Mouse (Mus musculus) MEL (cell line): Measurements from ENCODE around the gene Tenm3. TPM values are rescaled to one million over a fixed set of nuclear protein-coding genes. Genes with fewer than 3 reads are reported as not detected.

Experiments
- DNase-seq: peaks from one replicate; pipeline ENCODE4 v3.0.0; 2011; ENCODE audit warnings: low read depth, low spot score
- H3K27ac ChIP-seq: 2 replicates; pipeline ENCODE4 v1.5.1; 2012; ENCODE audit warnings: low read depth, mild to moderate bottlenecking, control low read depth, low read length, moderate library complexity; ENCODE audit not compliant: control insufficient read depth
- H3K27me3 ChIP-seq, 2 experiments: fragments of 150-350 bp in 1 of 2; sonication (generic) in 1 of 2; 2 replicates each; pipeline ENCODE4 v1.6.1; 2012; ENCODE audit warnings: low read length in 2 of 2, mild to moderate bottlenecking in 2 of 2, improper control_type of control experiment in 1 of 2, moderate library complexity in 1 of 2; ENCODE audit not compliant: insufficient read depth in 2 of 2, control insufficient read depth in 1 of 2
- H3K36me3 ChIP-seq, 2 experiments: 2 replicates each; pipeline ENCODE4 v1.6.1; 2012 to 2014; ENCODE audit warnings: low read length in 2 of 2, improper control_type of control experiment in 1 of 2, inconsistent platforms in 1 of 2, mild to moderate bottlenecking in 1 of 2; ENCODE audit not compliant: insufficient read depth in 2 of 2, control insufficient read depth in 1 of 2
- H3K4me1 ChIP-seq, 2 experiments: fragments of 150-350 bp in 1 of 2; sonication (generic) in 1 of 2; 2 replicates each; pipeline ENCODE4 v1.6.1; 2012; ENCODE audit warnings: low read length in 2 of 2, improper control_type of control experiment in 1 of 2, mild to moderate bottlenecking in 1 of 2; ENCODE audit not compliant: insufficient read depth in 2 of 2, control insufficient read depth in 1 of 2
- H3K4me3 ChIP-seq, 2 experiments: fragments of 150-350 bp in 1 of 2; sonication (generic) in 1 of 2; 2 replicates each; pipeline ENCODE4 v1.5.1; 2012; ENCODE audit warnings: low read depth in 2 of 2, low read length in 2 of 2, mild to moderate bottlenecking in 2 of 2, moderate library complexity in 2 of 2, control low read depth in 1 of 2, improper control_type of control experiment in 1 of 2; ENCODE audit not compliant: control insufficient read depth in 1 of 2, insufficient read depth in 1 of 2
- H3K79me2 ChIP-seq: 2 replicates; pipeline ENCODE4 v1.6.1; 2012; ENCODE audit warnings: mild to moderate bottlenecking, low read length, moderate library complexity; ENCODE audit not compliant: control insufficient read depth, poor library complexity, insufficient read depth
- H3K9ac ChIP-seq: 2 replicates; pipeline ENCODE4 v1.6.1; 2012; ENCODE audit warnings: low read depth, mild to moderate bottlenecking, control low read depth, low read length, moderate library complexity; ENCODE audit not compliant: control insufficient read depth, poor library complexity, severe bottlenecking
- H3K9me3 ChIP-seq: fragments of 150-350 bp; sonication (generic); replicated peaks from 2 replicates; pipeline ENCODE4 v1.6.1; 2012; ENCODE audit warnings: mild to moderate bottlenecking, low read length, improper control_type of control experiment, moderate library complexity; ENCODE audit not compliant: insufficient read depth
- BHLHE40 ChIP-seq: IDR thresholded peaks from 2 replicates; pipeline ENCODE4 v1.6.1; 2012; ENCODE audit warnings: low read depth, mild to moderate bottlenecking, inconsistent platforms, low read length, improper control_type of control experiment, borderline replicate concordance
- E2F4 ChIP-seq: IDR thresholded peaks from 2 replicates; pipeline ENCODE4 v1.6.1; 2011; ENCODE audit warnings: low read depth, low read length, improper control_type of control experiment, borderline replicate concordance
- ELF1 ChIP-seq: IDR thresholded peaks from 2 replicates; pipeline ENCODE4 v1.6.1; 2014; ENCODE audit warnings: low read depth, mild to moderate bottlenecking, inconsistent platforms, low read length, improper control_type of control experiment, moderate library complexity
- ETS1 ChIP-seq: IDR thresholded peaks from 2 replicates; pipeline ENCODE4 v1.6.1; 2012; ENCODE audit warnings: low read depth, mild to moderate bottlenecking, inconsistent platforms, low read length, improper control_type of control experiment, moderate library complexity
- GATA1 ChIP-seq: IDR thresholded peaks from 2 replicates; pipeline ENCODE4 v1.6.1; 2011; ENCODE audit warnings: low read depth, low read length, improper control_type of control experiment
- MAFK ChIP-seq: IDR thresholded peaks from 2 replicates; pipeline ENCODE4 v1.6.1; 2011; ENCODE audit warnings: low read depth, mild to moderate bottlenecking, low read length, improper control_type of control experiment, borderline replicate concordance
- MAX ChIP-seq: IDR thresholded peaks from 2 replicates; pipeline ENCODE4 v1.6.1; 2011; ENCODE audit warnings: low read length, improper control_type of control experiment
- MAZ ChIP-seq: IDR thresholded peaks from 2 replicates; pipeline ENCODE4 v1.6.1; 2012; ENCODE audit warnings: low read depth, mild to moderate bottlenecking, inconsistent platforms, low read length, improper control_type of control experiment
- MYC ChIP-seq: IDR thresholded peaks from 2 replicates; pipeline ENCODE4 v1.6.1; 2011; ENCODE audit warnings: low read depth, mild to moderate bottlenecking, low read length, improper control_type of control experiment, moderate library complexity
- NELFE ChIP-seq: IDR thresholded peaks from 2 replicates; pipeline ENCODE4 v1.6.1; 2011; ENCODE audit warnings: low read depth, low read length, improper control_type of control experiment
- NRF1 ChIP-seq: IDR thresholded peaks from 2 replicates; pipeline ENCODE4 v1.6.1; 2014; ENCODE audit warnings: low read depth, mild to moderate bottlenecking, inconsistent platforms, low read length, improper control_type of control experiment, moderate library complexity; ENCODE audit not compliant: poor library complexity, insufficient read depth, severe bottlenecking
- POLR2A ChIP-seq, 2 experiments: IDR thresholded peaks; 2 replicates each; pipeline ENCODE4 v1.6.1; 2011 to 2012; ENCODE audit warnings: low read length in 2 of 2, mild to moderate bottlenecking in 2 of 2, control low read depth in 1 of 2, improper control_type of control experiment in 1 of 2, low read depth in 1 of 2, moderate library complexity in 1 of 2; ENCODE audit not compliant: control insufficient read depth in 1 of 2, insufficient read depth in 1 of 2, poor library complexity in 1 of 2
- POLR2AphosphoS2 ChIP-seq: IDR thresholded peaks from 2 replicates; pipeline ENCODE4 v1.6.1; 2011; ENCODE audit warnings: low read length, improper control_type of control experiment
- POLR2AphosphoS5 ChIP-seq: IDR thresholded peaks from 2 replicates; pipeline ENCODE4 v1.6.1; 2012; ENCODE audit warnings: low read depth, borderline replicate concordance, mild to moderate bottlenecking, inconsistent platforms, low read length, moderate library complexity, mixed read lengths
- RAD21 ChIP-seq: IDR thresholded peaks from 2 replicates; pipeline ENCODE4 v1.6.1; 2011; ENCODE audit warnings: mild to moderate bottlenecking, low read depth, low read length, improper control_type of control experiment
- SMC3 ChIP-seq: IDR thresholded peaks from 2 replicates; pipeline ENCODE4 v1.6.1; 2011; ENCODE audit warnings: low read depth, low read length, improper control_type of control experiment
- TAL1 ChIP-seq: IDR thresholded peaks from 2 replicates; pipeline ENCODE4 v1.6.1; 2012; ENCODE audit warnings: mild to moderate bottlenecking, inconsistent platforms, low read length, moderate library complexity, mixed read lengths
- TBP ChIP-seq: IDR thresholded peaks from 2 replicates; pipeline ENCODE4 v1.8.0; 2011; ENCODE audit warnings: low read depth, low read length, improper control_type of control experiment
- TCF12 ChIP-seq: IDR thresholded peaks from 2 replicates; pipeline ENCODE4 v1.6.1; 2014; ENCODE audit warnings: low read depth, mild to moderate bottlenecking, inconsistent platforms, low read length, improper control_type of control experiment, moderate library complexity
- USF2 ChIP-seq, 2 experiments: IDR thresholded peaks; 2 replicates each; pipeline ENCODE4 v1.6.1; 2011 to 2012; ENCODE audit warnings: improper control_type of control experiment in 2 of 2, low read length in 2 of 2, borderline replicate concordance in 1 of 2, inconsistent platforms in 1 of 2, low read depth in 1 of 2, mild to moderate bottlenecking in 1 of 2; ENCODE audit not compliant: insufficient read depth in 1 of 2
- ZC3H11A ChIP-seq: IDR thresholded peaks from 2 replicates; pipeline ENCODE4 v1.6.1; 2012; ENCODE audit warnings: low read depth, mild to moderate bottlenecking, inconsistent platforms, low read length, improper control_type of control experiment
- ZKSCAN1 ChIP-seq: IDR thresholded peaks from 2 replicates; pipeline ENCODE4 v1.6.1; 2012; ENCODE audit warnings: low read depth, mild to moderate bottlenecking, inconsistent platforms, low read length, improper control_type of control experiment, moderate library complexity
- polyA plus RNA-seq, 2 experiments: library from polyadenylated mRNA; stranded (reverse) in 1 of 2; unstranded in 1 of 2; fragments of >175 nt in 1 of 2; fragments of >200 nt in 1 of 2; gene quantifications; 2 replicates each; pipeline versions ENCODE4 v1.2.1 to v1.2.4; 2012; ENCODE audit warnings: low replicate concordance in 2 of 2, low read depth in 1 of 2; ENCODE audit not compliant: insufficient read length in 2 of 2, insufficient read depth in 1 of 2, missing spikeins in 1 of 2
- total RNA-seq: library from RNA; depleted of rRNA; stranded (reverse); fragments of 300-350 nt; gene quantifications from 2 replicates; pipeline ENCODE4 v1.2.3, GENCODE M21; 2012

The Tenm3 gene
- total and polyA plus RNA-seq, 3 experiments: not detected

DNA sequence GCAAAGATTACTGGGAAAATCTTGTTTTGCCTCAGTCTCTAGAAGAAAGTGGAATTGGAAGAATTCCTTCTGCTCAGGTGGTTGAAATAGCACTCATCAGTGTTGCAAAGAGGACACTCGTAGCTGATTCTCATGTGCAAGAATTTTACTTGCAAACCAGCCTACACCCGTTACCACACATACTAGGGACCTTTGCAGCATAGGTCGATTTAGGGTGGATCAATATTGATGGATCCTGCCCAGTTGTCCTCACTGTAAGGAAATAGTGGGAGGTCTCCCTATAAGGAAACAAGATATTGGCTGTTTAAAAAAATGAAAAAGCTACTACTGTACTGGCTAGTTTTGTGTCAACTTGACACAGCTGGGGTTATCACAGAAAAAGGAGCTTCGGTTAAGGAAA lies 242.1 kb downstream of the Tenm3 start:
- no peak for TF ChIP-seq TCF12
- no peak for TF ChIP-seq MYC
- no peak for TF ChIP-seq E2F4
- no peak for TF ChIP-seq POLR2AphosphoS2
- TF ChIP-seq NRF1: no peak
- TF ChIP-seq TAL1: no peak
- TF ChIP-seq RAD21: no peak
- TF ChIP-seq USF2 (IDR thresholded peaks at IDR 0.05; ENCODE audit: borderline replicate concordance in 1 of 2, insufficient read depth in 1 of 2, low read depth in 1 of 2, low read length in 2 of 2): no peak
- no peak for TF ChIP-seq POLR2A (IDR thresholded peaks at IDR 0.05; ENCODE audit: control insufficient read depth in 1 of 2, insufficient read depth in 1 of 2, low read depth in 1 of 2, low read length in 2 of 2, poor library complexity in 1 of 2)
- TF ChIP-seq ZC3H11A: no peak
- TF ChIP-seq POLR2AphosphoS5: no peak
- TF ChIP-seq NELFE: no peak
- TF ChIP-seq ELF1: no peak
- no peak for TF ChIP-seq BHLHE40
- TF ChIP-seq SMC3: no peak
- no peak for TF ChIP-seq GATA1
- no peaks in the 10 kb centered on the region for H3K79me2 ChIP-seq
- H3K9ac ChIP-seq: no peak overlapping the region
- no peaks in the 10 kb centered on the region for H3K9me3 ChIP-seq
- no peak for DNase-seq
- no peaks in the 10 kb centered on the region for H3K36me3 ChIP-seq
- no peaks in the 10 kb centered on the region for H3K27me3 ChIP-seq
- no peak overlapping the region for H3K4me3 ChIP-seq
- no peak overlapping the region for H3K27ac ChIP-seq
- no peaks in the 10 kb centered on the region for H3K4me1 ChIP-seq

DNA sequence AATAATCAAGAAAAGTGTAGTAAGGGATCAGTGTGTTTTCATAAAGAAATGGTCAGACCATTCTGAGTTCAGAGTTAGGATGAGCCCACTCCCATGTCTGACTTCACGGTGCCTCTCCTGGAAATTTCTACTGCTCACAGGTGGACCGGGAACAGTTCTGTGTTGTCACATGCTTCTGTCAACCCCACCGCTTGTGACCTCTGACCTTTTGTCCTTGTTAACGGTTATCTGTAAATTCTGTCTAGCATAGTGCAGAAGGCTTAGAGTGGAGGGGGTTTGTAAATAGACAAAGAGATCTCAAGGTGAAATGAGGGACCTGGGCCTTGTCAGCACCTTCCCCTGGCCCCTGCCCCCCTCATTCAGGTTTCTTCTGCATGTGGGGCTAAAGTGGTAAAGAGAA lies 244.7 kb downstream of the Tenm3 start:
- H3K36me3 ChIP-seq: no peaks in the 10 kb centered on the region
- H3K27ac ChIP-seq: no peak overlapping the region
- no peaks in the 10 kb centered on the region for H3K79me2 ChIP-seq
- H3K4me1 ChIP-seq: no peaks in the 10 kb centered on the region
- no peaks in the 10 kb centered on the region for H3K27me3 ChIP-seq
- no peak overlapping the region for H3K4me3 ChIP-seq
- no peak for TF ChIP-seq MAX
- TF ChIP-seq ETS1: no peak
- no peak for TF ChIP-seq TBP
- no peak for TF ChIP-seq BHLHE40
- TF ChIP-seq ZKSCAN1: no peak
- no peak for TF ChIP-seq MAZ
- no peak for TF ChIP-seq MAFK
- no peak for TF ChIP-seq NRF1
- TF ChIP-seq TAL1: no peak
- no peaks in the 10 kb centered on the region for H3K9me3 ChIP-seq
- H3K9ac ChIP-seq: no peak overlapping the region
- DNase-seq: no peak
